Mouse (Mus musculus) liver, embryonic 13.5 days (tissue): Measurements from ENCODE around the gene Tmem9. TPM values are rescaled to one million over a fixed set of nuclear protein-coding genes. Genes with fewer than 3 reads are reported as not detected.

ENCODE experiments used
- polyA plus RNA-seq: library from polyadenylated mRNA; unstranded; fragments of >200 nt; fragmentation: Nextera tagmentation; extraction: Ambion mirVana; gene quantifications from 2 replicates; pipeline ENCODE4 v1.2.1, GENCODE M21; 2015

Gene Tmem9
- polyA plus RNA-seq, 1 experiment from 2014 or later: 90.9 TPM

Other genes starting within 250 kb of the Tmem9 start
- gene Phlda3, start 242.0 kb upstream of the Tmem9 start, polyA plus RNA-seq: 5.7 and 7.1 TPM in 2 replicates
- gene Tnni1, start 228.7 kb upstream of the Tmem9 start, polyA plus RNA-seq: 9.7 and 12.3 TPM in 2 replicates
- gene Lad1, start 189.6 kb upstream of the Tmem9 start, polyA plus RNA-seq: 0.16 and 0.68 TPM in 2 replicates
- 4.3 and 19.2 TPM in 2 replicates for gene Tnnt2, start 171.8 kb upstream of the Tmem9 start, polyA plus RNA-seq
- gene Pkp1, start 88.9 kb upstream of the Tmem9 start, polyA plus RNA-seq: 0.05 TPM in 1 of 2 replicates, not detected in the other
- not detected in 2 replicates for gene Igfn1, start 1.8 kb upstream of the Tmem9 start, polyA plus RNA-seq
- gene Ascl5, start 42.7 kb downstream of the Tmem9 start, polyA plus RNA-seq: not detected in 2 replicates
- 0.09 and 0.10 TPM in 2 replicates for gene Cacna1s, start 44.6 kb downstream of the Tmem9 start, polyA plus RNA-seq
- gene Kif21b, start 123.2 kb downstream of the Tmem9 start, polyA plus RNA-seq: 1.1 and 1.2 TPM in 2 replicates
- not detected in 2 replicates for gene Mroh3, start 204.7 kb downstream of the Tmem9 start, polyA plus RNA-seq
- 0.22 and 0.39 TPM in 2 replicates for gene Inava, start 226.1 kb downstream of the Tmem9 start, polyA plus RNA-seq